Mouse (Mus musculus) ES-E14 (cell line): ENCODE data around the gene Cxadr.

Experiments used
- CHD2 ChIP-seq: IDR thresholded peaks from 2 replicates; pipeline ENCODE4 v1.6.1; 2014; ENCODE audit warnings: mild to moderate bottlenecking, low read depth, low read length, inconsistent platforms
- HCFC1 ChIP-seq: IDR thresholded peaks from 2 replicates; pipeline ENCODE4 v1.6.1; 2012; ENCODE audit warnings: low read length, inconsistent platforms, borderline replicate concordance; ENCODE audit not compliant: insufficient read depth
- ZC3H11A ChIP-seq: IDR thresholded peaks from 2 replicates; pipeline ENCODE4 v1.6.1; 2012; ENCODE audit warnings: low read depth, mild to moderate bottlenecking, inconsistent platforms, low read length, borderline replicate concordance
- ZNF384 ChIP-seq: IDR thresholded peaks from 2 replicates; pipeline ENCODE4 v1.6.1; 2012; ENCODE audit warnings: low read depth, low read length, inconsistent platforms

DNA sequence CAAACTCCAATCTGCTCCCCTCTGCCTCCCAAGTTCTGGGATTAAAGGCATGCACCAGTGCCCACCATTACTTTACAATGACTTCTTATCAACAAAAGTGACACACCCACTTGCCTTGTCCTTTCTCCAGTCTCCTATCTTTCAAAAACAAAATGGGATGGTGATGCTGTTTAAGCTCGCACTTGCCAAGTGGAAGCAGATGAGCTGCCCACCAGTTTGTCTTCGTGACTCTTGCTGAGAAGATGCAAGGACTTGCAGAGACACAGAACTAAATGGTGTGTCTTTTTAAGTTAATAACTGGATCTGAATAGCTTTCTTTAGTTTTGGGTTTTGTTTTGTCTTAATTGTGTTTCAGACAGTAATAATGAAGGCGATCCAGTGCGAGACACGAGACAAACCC is 41.5 kb downstream of the Cxadr start:
- no peak for TF ChIP-seq CHD2
- no peak for TF ChIP-seq HCFC1
- no peak for TF ChIP-seq ZC3H11A
- no peak for TF ChIP-seq ZNF384
